Mouse (Mus musculus): ENCODE results near the gene Iqca.

The Iqca gene

DNA sequence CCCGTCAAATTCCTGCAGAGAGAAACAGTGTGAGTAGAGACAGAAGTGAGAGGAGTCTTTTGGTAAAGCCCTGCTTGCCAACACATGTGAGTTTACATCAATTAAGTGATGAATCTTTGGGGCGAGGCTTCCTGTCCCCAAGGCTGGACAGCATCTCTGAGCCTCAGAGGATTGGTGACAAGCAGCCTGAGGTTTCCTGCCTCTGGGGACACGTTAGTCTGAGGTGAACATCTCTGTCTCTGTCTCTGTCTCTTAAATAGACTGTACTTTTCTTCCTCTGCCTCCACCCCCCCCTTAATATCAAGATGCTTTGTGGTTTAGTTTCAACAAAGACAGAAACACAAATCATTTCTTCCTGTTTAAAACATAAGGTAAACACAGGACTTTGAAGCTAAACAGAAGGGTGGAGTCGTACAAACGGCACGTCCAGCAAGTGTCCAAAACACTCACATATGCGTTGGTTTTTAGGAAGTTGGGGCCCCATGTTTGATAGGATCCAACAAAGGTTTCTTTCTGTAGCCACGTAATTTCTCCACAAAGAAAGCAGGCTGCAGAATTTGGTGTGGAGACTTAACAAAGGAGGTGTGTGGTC is 49.2 kb downstream of the Iqca start:
- no peak for TF ChIP-seq GATA4 (IDR thresholded peaks at IDR 0.05; ENCODE audit: insufficient replicate concordance, low read length)

GRCm38 (mm10) chr1:90100360-90101232 is 52.6 kb downstream of the Iqca start:
- no peak for TF ChIP-seq GATA4 (IDR thresholded peaks at IDR 0.05; ENCODE audit: insufficient replicate concordance, low read length)

- TF ChIP-seq GATA4 (IDR thresholded peaks at IDR 0.05; ENCODE audit: insufficient replicate concordance, low read length), result no peak
These were observed 60.2 kb downstream of the Iqca start for GRCm38 (mm10) chr1:90092816-90093493.

DNA sequence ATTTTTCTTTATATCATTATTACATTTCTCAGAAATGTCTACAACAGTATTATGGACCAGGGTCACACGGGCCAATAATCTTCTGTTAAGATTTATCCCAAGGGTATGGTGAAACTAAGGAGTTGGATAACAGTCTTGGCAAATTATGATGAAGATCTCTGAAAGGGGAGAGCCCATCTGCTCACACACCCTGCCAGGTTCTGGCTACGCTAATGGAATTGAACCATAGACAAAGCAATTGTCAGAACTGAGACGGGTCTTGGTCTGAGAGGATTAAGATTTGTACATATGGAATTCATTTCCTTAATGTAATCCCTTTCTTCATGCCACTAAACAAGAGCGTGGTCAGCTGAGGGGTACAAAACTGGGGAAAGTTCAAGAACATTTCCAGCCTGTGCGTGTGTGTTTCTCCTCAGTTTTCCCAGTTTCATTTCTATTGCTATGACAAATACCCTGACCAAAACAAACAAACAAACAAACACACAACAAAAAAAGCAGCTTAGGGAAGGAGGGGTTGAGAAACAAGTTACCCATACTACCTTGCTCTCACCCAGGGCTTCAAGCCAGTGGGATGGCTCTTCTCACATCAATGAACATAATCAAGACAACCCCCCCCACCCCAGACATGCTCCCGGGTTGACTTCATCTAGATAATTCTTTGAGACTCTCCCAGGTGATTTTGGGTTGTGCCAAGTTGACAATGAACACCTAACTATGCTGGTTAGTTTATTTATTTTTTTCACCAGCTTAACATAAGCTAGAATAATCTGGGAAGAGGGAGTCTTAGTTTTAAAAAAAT is 64.8 kb downstream of the Iqca start:
- TF ChIP-seq GATA4 (IDR thresholded peaks at IDR 0.05; ENCODE audit: insufficient replicate concordance, low read length), result no peak

- TF ChIP-seq GATA4 (IDR thresholded peaks at IDR 0.05; ENCODE audit: insufficient replicate concordance, low read length), result no peak
These were observed 66.7 kb downstream of the Iqca start for GRCm38 (mm10) chr1:90086461-90086860.

GRCm38 (mm10) chr1:90085526-90086157 is 67.6 kb downstream of the Iqca start:
- TF ChIP-seq GATA4 (IDR thresholded peaks at IDR 0.05; ENCODE audit: insufficient replicate concordance, low read length), result no peak

DNA sequence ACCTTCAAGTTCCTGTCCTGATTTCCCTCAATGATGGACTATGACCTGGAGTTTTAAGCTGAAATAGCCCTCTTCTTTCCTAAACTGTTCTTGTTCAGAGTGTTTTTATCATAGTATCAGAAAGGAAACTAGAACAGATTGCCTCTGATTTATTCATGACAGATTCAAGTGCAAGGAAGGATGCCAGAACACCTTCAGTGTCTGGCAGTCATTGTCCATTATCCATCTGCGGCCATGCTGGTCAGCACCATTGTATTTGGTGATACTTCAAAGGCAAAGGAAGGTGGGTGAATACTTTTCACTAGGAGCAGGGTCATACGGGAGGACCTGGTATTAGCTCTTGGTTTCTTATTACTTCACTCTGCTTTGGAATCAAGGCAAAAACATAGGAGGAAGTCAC is 76.9 kb downstream of the Iqca start:
- no peak for TF ChIP-seq GATA4 (IDR thresholded peaks at IDR 0.05; ENCODE audit: insufficient replicate concordance, low read length)

DNA sequence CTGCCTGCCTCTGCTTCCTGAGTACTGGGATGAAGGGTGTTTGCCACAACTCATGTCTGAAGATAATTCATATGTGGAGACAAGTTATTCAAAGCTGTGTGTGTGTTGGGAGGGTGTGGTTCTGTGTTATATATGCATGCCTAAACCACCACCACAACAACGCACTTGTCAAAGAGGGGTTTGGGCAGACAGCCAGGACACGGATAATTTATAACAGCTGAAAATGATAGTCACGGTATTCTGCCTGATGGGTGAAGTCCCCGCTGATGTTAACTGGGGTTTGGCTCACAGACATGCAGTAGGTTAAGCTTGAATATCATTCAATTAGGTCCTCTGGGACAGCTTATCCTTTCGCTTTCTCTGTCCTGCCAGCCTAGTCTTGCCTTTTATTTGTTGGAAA is 78.4 kb downstream of the Iqca start:
- no peak for TF ChIP-seq GATA4 (IDR thresholded peaks at IDR 0.05; ENCODE audit: insufficient replicate concordance, low read length)

DNA sequence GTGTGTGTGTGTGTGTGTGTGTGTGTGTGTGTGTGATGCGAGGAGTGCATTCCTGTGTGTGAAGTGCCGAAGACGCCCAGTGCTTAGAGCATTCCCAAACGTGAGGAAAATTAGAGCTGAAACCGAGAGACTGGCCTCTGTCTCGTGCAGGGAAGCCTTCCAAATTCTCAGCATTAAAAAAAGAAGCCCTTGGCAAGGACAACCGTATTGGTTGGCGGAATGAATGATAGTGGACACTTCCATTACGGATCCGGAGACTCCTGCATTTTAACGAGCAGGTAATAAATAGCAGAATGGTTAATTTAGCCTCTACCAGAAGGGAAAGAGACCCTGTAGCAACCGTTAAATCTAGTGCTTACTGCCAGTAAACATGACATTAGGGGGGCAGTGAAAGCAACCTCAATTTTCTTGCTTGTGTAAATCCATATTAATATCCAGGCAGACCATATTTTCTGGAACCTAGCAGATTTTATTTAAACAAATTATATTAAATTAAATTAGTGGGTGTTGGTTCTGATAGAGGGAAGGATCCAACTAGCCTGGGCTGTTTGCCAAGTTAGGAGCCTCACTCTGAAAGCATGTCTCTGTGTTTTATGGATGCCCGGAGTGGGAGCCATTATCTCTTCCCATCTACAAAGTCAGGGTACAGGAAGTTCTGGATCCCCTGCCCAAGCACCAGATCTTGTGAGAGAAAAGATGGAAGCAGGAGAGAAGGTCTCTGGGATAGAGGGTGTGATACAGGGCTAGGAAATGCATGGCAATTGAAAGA is 81.2 kb downstream of the Iqca start:
- TF ChIP-seq GATA4 (IDR thresholded peaks at IDR 0.05; ENCODE audit: insufficient replicate concordance, low read length), result no peak

DNA sequence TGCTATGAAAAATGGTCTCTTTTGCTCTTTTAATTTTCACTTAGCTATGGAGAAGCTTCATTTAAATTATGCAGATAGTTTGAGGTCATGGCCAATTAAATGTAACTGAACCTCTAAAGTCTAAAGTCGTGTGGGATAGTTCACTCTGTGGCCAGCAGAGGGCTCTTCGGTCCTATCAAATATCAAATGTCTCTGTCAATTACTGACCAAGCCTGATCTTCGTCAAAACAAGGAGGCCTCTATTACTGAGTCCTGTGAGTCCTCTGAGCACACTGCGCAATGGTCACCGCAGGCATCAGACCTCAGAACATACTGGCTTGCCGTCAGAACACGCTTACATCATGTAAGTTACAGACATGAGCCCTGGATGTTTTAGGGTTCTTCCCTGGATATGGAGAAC is 92.6 kb downstream of the Iqca start:
- TF ChIP-seq GATA4 (IDR thresholded peaks at IDR 0.05; ENCODE audit: insufficient replicate concordance, low read length), result no peak

GRCm38 (mm10) chr1:90060054-90060453 is 93.1 kb downstream of the Iqca start:
- TF ChIP-seq GATA4 (IDR thresholded peaks at IDR 0.05; ENCODE audit: insufficient replicate concordance, low read length), result no peak

GRCm38 (mm10) chr1:90054991-90055390 is 98.2 kb downstream of the Iqca start:
- no peak for TF ChIP-seq GATA4 (IDR thresholded peaks at IDR 0.05; ENCODE audit: insufficient replicate concordance, low read length)

- TF ChIP-seq GATA4 (IDR thresholded peaks at IDR 0.05; ENCODE audit: insufficient replicate concordance, low read length), result no peak
These were observed 101.9 kb downstream of the Iqca start for GRCm38 (mm10) chr1:90051347-90051746.
